Mouse (Mus musculus) thymus, adult 2 months (tissue): ENCODE measurements around the gene Sema5b.

Source experiments
- CTCF ChIP-seq: fragments of 200-500 bp; IDR thresholded peaks from 2 replicates; pipeline ENCODE4 v1.5.1; 2012; ENCODE audit warnings: mild to moderate bottlenecking, control low read depth, low read length, moderate library complexity, borderline replicate concordance; ENCODE audit not compliant: control insufficient read depth, poor library complexity, insufficient read depth; ENCODE audit errors: extremely low read depth
- POLR2A ChIP-seq: fragments of 200-500 bp; IDR thresholded peaks from 2 replicates; pipeline ENCODE4 v1.6.1; 2012; ENCODE audit warnings: mild to moderate bottlenecking, low read length, control low read depth, moderate library complexity; ENCODE audit not compliant: control insufficient read depth, poor library complexity, insufficient read depth; ENCODE audit errors: extremely low read depth

DNA sequence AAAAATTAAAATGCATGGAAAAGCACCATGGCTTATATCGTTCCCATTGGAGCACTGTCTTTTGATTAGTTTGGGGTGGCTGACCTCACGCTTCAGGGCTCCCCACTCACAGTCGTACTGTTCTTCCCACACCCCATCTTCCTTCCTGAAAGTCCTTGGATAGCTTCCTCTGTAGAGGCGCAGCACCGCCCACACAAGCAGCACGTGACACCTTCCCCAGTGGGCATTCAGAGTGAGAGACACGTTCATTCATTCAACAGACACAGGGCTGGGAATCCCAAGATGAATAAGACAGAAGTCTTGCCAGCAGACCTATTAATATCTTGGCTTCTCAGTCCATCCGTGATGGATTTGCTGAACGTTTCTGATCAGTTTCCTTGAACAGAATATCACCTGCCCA lies 61.6 kb downstream of the Sema5b start:
- TF ChIP-seq POLR2A (no peak), CTCF (no peak)
